Mouse (Mus musculus) liver, adult 2 months (tissue): ENCODE data around the gene Srsf4.

Experiments
- CTCF ChIP-seq: fragments of 200-500 bp; IDR thresholded peaks from 2 replicates; pipeline ENCODE4 v1.5.1; 2011; ENCODE audit warnings: low read depth, low read length, control low read depth
- POLR2A ChIP-seq: fragments of 200-500 bp; IDR thresholded peaks from 2 replicates; pipeline ENCODE4 v1.6.1; 2011; ENCODE audit warnings: low read length, control low read depth; ENCODE audit not compliant: insufficient read depth; ENCODE audit errors: extremely low read depth

DNA sequence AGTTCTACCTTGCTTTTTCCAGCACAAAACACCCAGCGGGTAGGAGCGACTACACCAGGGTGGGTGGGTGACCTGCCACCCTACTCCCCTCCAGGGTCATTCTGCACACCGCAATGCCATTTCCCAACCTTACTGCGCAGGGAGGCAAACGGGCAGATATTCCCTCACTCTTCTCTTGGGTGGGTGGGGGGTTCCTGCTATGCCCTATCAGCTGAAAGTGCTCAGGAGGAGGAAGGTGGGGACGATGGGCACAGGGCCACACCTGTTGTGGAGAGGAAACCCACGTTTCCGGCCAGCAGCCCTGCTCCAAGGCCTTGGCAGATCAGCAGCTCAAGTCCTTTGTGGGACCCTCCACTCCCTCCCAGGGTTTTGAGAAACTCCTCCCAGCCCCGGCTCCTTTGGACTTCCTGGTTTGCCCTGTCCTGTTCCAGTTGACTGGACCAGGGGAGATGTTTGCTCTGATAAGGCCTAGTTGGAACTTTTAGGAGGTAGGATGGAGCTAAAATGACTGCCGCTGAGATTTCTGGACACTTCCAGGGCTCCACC is 43.7 kb downstream of the Srsf4 start:
- TF ChIP-seq POLR2A (no peak), CTCF (no peak)
